Mouse (Mus musculus) kidney, adult 11 months (tissue): Measurements from ENCODE around the gene Cdh26.
A peak's percentile ranks its signal among the peaks of the same experiment; 100 is the strongest.

Experiments
- DNase-seq: peaks from one replicate; pipeline ENCODE4 v3.0.0; 2022

Cdh26 gene

GRCm38 (mm10) chr2:178449386-178449785 is 19.1 kb downstream of the Cdh26 start:
- DNase-seq, result no peak

- no peak for DNase-seq
These were observed 19.9 kb downstream of the Cdh26 start for GRCm38 (mm10) chr2:178450236-178450635.

DNA sequence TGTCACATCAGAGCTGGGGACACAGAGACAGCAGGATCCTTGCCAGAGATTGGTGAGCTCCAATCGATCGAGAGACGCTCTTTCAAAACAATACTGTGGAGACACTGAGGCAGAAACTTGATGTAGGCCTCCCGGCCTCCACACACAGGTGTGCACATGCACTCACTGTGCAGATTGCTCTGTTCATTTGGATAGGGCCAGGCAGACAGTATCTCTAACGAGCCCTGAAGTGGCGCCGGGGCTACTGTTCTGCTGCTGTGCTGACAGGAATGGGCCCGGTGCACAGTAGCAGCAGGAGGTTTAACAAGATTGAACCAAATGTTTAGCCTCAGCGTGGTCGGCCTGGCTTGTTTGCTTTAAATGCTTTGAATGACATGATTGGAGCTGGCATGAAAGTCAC is 20.6 kb downstream of the Cdh26 start:
- no peak for DNase-seq

DNA sequence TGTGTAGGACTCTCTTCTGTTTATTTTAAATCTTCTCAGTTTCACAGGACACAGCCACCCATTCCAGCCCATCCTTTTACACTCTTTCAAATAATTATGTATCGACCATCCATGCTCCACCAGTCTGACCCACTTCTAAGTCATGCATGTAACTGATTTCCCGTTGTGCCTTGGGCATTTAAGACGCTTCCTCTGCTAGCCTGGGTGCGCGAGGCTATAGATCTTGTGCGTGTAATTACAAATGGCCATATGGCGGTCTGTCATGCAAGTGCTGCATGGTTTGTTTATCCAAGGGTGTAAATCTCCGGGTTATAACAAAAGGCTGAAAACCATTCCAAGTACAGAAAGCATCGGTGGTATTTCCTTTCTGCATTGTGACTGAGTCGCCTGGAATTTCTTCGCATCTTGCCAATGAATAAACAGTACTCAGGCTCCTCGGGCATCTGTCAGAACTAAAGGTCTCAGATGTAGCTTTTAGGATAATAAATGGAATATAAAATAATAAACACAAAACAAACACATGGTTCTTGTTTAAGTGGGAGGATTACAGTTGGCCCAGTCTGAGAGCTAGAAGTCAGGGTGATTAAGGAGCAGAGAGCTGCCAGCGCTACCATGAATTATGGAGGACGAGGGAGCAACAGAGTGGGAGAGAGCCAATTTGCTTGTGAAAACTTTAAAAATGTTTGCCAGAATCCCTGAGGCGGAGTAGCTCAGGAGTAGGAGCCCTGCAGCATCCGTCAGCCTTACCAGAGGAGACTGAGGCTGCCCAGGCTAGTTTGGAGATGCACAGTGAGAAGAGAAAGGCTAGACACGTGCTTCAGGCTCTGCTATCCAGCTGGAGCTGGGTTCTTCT is 24.6 kb downstream of the Cdh26 start:
- no peak for DNase-seq

GRCm38 (mm10) chr2:178457414-178457813 is 27.1 kb downstream of the Cdh26 start:
- DNase-seq, result no peak

DNA sequence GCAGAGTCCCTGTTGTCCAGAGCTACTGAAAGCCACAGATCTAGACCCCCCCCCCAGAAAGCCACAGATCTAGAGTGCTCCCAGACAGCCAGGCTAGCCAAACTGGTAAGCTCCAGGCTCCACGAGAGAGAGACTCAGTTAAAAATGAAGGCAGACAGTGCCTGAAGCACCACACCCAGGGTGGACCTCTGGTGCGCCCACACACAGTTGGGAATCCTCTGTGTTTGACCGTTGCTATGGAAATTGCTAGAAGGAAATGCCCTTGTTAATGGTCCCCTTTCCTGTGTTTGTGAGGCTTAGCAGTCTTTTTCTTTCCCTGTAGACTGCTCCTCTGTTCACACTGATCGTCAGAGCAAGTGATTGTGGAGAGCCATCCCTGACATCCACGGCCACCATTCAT is 30.0 kb downstream of the Cdh26 start:
- DNase-seq, result no peak

DNA sequence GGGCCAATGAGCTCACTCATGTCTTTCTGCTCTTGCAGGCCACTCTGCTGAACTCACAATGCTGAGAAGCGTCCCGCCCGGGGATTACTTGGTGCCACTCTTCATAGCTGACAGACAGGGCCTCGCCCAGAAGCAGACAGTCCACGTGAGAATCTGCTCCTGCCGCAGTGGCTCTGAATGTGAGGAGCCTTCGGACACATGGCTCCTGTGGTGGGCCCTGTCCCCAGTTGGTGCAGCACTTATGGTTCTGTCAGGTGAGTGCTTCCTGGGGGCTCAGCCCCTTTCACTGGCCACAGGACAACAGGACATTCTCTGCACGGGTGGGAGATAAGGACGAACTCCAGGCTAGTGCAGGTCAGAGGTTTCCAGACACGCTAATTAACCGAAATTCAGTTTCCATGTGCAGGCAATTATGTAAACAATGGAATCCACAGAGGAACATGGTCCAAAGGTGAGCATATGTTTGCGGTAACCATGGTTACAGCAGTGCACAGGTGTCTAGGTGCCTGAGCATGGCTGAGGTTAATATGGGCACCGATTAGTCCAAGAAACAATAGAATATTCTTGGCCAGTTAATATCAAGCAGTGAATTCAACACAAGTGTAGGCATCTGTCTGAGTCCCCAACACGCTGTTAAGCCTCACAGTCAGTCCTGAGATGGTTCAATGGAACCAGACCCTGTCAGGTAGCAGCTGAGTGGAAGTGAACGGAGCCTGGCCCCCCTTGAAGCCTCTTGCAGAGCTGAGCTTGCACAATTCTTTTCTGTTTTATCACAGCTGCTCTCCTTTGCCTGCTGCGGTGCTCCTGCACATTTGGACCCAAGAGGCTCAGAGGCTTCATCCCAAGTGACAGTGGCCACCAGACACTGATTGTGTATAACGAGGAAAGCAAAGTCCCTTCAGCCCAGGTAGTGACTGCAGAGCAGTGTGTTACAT is 41.5 kb downstream of the Cdh26 start:
- no peak for DNase-seq

- DNase-seq, result no peak
These were observed 43.6 kb downstream of the Cdh26 start for GRCm38 (mm10) chr2:178473916-178474315.

- DNase-seq, result no peak
These were observed 46.9 kb downstream of the Cdh26 start for GRCm38 (mm10) chr2:178477228-178477627.

DNA sequence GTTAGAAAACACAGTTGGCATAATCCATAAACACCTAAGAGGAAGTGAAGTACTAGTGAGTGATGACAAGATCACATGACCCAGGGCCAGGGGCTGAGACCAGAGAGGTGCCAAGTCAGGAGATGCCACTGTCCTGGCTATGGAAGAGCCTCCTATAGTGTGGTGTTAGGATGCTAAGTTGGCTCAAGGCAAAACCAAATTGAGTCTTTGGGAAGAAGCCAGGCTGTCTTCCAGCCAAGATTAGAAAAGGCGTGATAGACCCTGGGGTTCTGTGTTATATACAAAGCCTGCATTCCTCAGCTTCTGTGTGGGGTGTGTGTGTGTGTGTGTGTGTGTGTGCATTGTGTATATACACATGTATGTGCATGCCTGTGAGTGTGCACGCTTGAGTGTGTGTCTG is 48.7 kb downstream of the Cdh26 start:
- no peak for DNase-seq

DNA sequence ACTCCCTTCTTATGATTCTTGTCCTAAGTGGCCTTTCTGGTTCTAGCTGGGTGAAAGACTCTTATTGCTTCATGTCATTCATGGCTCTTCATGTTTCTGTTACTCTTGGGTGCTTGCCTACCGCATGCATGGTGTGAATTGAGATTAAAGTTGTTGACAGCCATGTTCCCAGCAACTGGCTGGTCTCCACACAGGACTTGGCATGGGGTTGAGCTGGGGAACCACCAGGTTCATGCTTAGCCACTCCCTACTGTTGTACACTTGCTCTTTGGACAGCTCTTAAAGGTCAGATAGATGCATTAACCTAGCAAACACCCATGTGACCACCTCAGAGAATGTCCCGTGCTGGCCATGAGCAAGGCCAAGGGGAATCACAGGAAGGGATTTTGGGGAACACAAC is 50.6 kb downstream of the Cdh26 start:
- DNase-seq, result no peak

GRCm38 (mm10) chr2:178483462-178483861 is 53.1 kb downstream of the Cdh26 start:
- DNase-seq, result no peak

DNA sequence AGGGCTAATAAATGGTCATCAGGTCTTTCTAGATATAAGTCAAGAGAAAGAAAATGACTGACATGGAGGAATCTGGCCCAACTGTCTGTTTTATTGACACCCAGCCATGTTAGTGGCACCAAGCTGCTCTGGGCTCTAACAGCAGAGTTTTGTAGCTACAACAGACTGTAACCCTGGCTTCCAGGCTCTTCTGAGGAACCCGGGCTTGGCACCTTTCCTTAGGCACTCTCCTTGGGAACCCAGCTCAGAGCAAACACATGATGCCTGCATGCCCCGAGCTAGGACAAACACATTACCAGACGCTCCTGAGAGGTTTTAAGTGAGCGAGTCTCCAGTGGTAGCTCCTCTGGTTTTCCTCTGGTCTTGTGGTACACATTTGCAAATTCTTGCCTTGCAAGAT is 57.9 kb downstream of the Cdh26 start:
- no peak for DNase-seq

DNA sequence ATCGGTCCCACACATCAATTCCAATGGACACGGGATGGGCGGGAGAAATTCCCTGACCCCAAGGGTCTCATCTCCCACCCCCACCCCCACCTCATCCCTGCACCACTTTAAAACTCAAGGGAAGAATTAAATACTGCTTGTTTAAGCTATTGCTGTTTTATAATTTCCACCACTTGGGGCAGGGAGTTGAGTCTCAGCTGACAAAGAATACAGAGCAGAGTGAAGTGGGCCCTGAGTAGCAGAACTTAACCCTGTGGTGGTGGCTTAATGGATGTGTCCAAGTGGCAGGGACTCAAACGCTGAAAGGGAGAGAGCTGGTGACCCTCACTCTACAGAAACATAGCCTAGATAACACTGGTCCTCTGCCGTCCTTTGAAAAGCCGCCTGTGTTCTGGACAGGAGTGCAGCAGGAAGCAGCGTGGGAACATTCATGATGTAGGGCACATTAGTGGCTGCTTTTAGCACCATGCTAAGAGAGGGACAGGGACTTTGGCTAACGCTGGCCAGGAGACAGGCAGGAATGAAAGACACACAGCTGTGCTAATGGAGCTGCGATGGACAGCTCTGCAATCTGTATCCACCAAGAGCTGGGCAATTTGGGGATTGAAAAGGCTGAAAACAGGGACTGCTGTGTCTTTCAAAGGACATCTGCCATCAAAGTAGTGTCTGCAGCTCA is 60.1 kb downstream of the Cdh26 start:
- no peak for DNase-seq

DNA sequence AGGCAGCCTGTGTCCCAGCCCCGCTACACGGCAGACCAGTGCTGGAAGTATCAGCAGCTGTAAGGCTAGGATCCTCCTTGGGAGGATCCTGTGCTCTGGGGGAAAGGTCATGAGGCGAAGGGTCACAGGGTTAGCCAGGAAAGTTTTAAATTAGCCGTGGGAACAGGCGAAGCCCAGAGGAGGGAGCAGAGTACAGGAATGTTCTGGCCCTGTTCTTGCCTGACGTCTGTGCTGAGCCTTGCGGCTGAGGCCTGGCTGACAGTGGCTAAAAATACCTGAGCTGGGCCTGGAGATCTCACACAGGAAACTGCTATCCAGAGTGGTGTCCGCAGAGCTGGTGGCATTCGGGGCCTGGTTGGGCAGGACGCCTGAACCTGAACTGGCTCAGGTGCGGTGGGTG is 63.7 kb downstream of the Cdh26 start:
- DNase-seq, result peak; percentile 77

DNA sequence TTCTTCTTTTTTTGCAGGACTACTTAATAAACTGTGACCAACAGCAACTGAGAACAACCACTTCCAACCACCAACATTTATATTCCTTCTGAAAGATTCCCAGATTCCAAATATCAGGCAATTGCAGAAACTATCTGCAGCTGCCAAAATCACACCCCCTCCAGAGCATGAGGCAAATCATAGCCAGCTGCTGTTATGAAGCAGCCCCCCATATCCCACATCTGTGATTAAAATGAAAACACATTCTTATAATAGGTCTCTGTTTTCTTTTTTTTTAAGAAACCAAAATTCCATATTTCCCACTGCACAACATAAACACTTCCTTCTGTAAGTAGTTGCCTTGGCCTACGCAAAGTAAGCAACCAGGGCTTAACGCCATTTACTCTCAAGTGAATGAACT is 65.5 kb downstream of the Cdh26 start:
- DNase-seq, result no peak

GRCm38 (mm10) chr2:178497900-178498299 is 67.6 kb downstream of the Cdh26 start:
- DNase-seq, result no peak

DNA sequence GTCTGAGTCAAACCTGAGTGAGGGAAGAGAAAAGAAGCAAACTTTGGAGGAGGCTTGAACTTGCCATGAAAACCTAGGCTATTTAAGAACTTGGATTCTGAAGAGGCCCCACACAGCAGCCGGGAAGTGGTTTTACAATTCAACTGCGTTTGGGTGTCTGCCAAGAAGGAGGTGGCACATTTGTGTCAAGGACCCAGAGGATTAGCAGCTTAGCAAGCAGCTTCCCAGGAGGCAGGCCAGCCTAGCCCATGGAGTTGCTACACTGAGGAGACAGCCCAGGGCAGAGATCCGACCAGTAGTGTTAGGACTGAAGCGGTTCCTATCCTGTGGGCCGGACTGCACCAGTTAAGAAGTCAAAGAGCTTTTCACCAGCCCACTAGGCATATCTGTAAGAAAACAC is 68.1 kb downstream of the Cdh26 start:
- no peak for DNase-seq

- DNase-seq, result no peak
These were observed 72.1 kb downstream of the Cdh26 start for GRCm38 (mm10) chr2:178502469-178502868.

- no peak for DNase-seq
These were observed 75.7 kb downstream of the Cdh26 start for GRCm38 (mm10) chr2:178506056-178506455.

GRCm38 (mm10) chr2:178507379-178508014 is 77.2 kb downstream of the Cdh26 start:
- peak; percentile 12 for DNase-seq

DNA sequence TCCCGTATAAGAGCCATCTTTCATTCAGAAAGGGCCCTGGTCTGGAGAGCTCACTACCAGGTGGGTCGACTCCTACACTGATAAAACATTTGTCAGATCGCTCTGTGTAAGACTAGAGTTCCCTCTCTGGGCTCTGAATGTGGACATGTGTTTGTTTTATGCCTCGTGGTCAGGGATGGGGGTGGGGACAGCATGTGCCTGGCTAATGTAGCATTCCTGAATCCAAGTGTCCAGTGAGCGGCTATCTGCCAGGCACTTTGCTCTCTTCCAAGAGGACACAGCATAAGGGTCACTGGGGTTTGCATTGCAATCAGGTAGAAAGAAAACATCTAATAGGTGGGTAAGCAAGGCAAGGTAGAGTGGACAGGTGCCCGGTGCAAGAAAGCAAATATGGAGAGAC is 77.9 kb downstream of the Cdh26 start:
- no peak for DNase-seq

GRCm38 (mm10) chr2:178513043-178513442 is 82.7 kb downstream of the Cdh26 start:
- DNase-seq, result no peak
